14 mouse cellular contexts compared by ENCODE assay signal in genomic region chr2:32425568-32425967, GRCm38 (mm10). TPM values are rescaled to one million over a fixed set of nuclear protein-coding genes. Genes with fewer than 3 reads are reported as not detected.
DNase-seq lines count a peak whose midpoint lies in the region; ATAC-seq and TF ChIP-seq lines count a peak whose summit lies in the region.
"Had no signal": no experiment of that assay in that cellular context is flagged by ENCODE, and none has a peak within 500 bp of the region (broad histone marks: within the 10 kb centered on the region; RNA-seq: fewer than 3 reads in every experiment).

No protein-coding gene starts in this region.

- no peaks in the 10 kb centered on the region for H3K9me3 ChIP-seq in limb, embryonic 15.5 days
- H3K9me3 ChIP-seq: forebrain, embryonic 15.5 days; hindbrain, embryonic 13.5 days; liver, embryonic 13.5 days had no signal

- no peak for DNase-seq in frontal cortex, postnatal 10 days (ENCODE audit: low spot score in 2 of 2)
- DNase-seq in left cerebral cortex, adult 9 months (ENCODE audit: low spot score in 2 of 2): peak; percentile 49 to 51
- no peak for DNase-seq in left cerebral cortex, adult 8-10 months (ENCODE audit: low spot score in 2 of 2)
- no peak for DNase-seq in T-cell, adult 2 months (ENCODE audit: low spot score)
- no peak for DNase-seq in thymus, postnatal 10 days (ENCODE audit: low spot score in 2 of 2)
- DNase-seq: heart, adult 11 months; kidney, postnatal 4 days; liver, embryonic 13.5 days had no signal

- no peak overlapping the region for H3K4me3 ChIP-seq in cortical plate, adult 2 months (ENCODE audit: insufficient read depth, low read length)
- no peak overlapping the region for H3K4me3 ChIP-seq in limb, embryonic 15.5 days
- H3K4me3 ChIP-seq: forebrain, embryonic 15.5 days; hindbrain, embryonic 13.5 days; liver, embryonic 13.5 days had no signal

- H3K36me3 ChIP-seq in limb, embryonic 15.5 days: peaks cover 5% of the 10 kb centered on the region

- no peaks in the 10 kb centered on the region for H3K27me3 ChIP-seq in limb, embryonic 15.5 days
- H3K27me3 ChIP-seq: forebrain, embryonic 15.5 days; hindbrain, embryonic 13.5 days; liver, embryonic 13.5 days had no signal

- H3K4me1 ChIP-seq in cortical plate, adult 2 months (ENCODE audit: control insufficient read depth, insufficient read depth, low read length): peaks cover 18% of the 10 kb centered on the region
- H3K4me1 ChIP-seq in limb, embryonic 15.5 days: peaks cover 73% of the 10 kb centered on the region

- ATAC-seq in frontal cortex, adult (ENCODE audit: low TSS enrichment): peak; percentile 48
- no peak for ATAC-seq in limb, embryonic 15.5 days (ENCODE audit: insufficient number of reproducible peaks, low FRiP score, low TSS enrichment, low read depth)
- ATAC-seq: forebrain, embryonic 15.5 days had no signal

- H3K9ac ChIP-seq in limb, embryonic 15.5 days: no peak overlapping the region
- H3K9ac ChIP-seq: forebrain, embryonic 15.5 days; hindbrain, embryonic 13.5 days; liver, embryonic 13.5 days had no signal

- H3K4me2 ChIP-seq in limb, embryonic 15.5 days: no peak overlapping the region
- H3K4me2 ChIP-seq: forebrain, embryonic 15.5 days; hindbrain, embryonic 13.5 days had no signal

- no peak for TF ChIP-seq CTCF in cortical plate, adult 2 months (IDR thresholded peaks at IDR 0.05; ENCODE audit: extremely low read depth, insufficient read depth, low read length)

- TF ChIP-seq POLR2A in cortical plate, adult 2 months (IDR thresholded peaks at IDR 0.05; ENCODE audit: extremely low read depth, insufficient read depth, low read length): 0 out of 2 replicates have a peak, but pooled peaks have one; percentile 12

- no peak overlapping the region for H3K27ac ChIP-seq in cortical plate, adult 2 months (ENCODE audit: insufficient read depth, low read length)
- 0 out of 2 replicates have a peak overlapping the region, but pooled peaks have one; percentile 89 for H3K27ac ChIP-seq in limb, embryonic 15.5 days

- 68% methylated on average over 5 of the region's 5 CpGs for WGBS in limb, embryonic 15.5 days

RNA-seq across cellular contexts. Expression of gene Naif1, which starts 24.7 kb away (rescaled TPM):
- 1 to 10 TPM; 3.8 to 4.1 (median 3.9) TPM for total RNA-seq in left cerebral cortex, adult 8-10 months (2022)
- 3.2 and 3.4 TPM in 2 replicates for polyA plus RNA-seq in cortical plate, adult 2 months (2012; rRNA removed)
- polyA plus RNA-seq in limb, embryonic 15.5 days (2015; fragmentation: Nextera tagmentation; extraction: Ambion mirVana): 5.6 and 6.0 TPM in 2 replicates

RNA-seq across cellular contexts. Expression of gene Slc25a25, which starts 25.7 kb away (rescaled TPM):
- total RNA-seq in left cerebral cortex, adult 8-10 months (2022): 10 to 100 TPM; 56.5 to 66.1 (median 60.9) TPM
- 44.7 and 49.1 TPM in 2 replicates for polyA plus RNA-seq in cortical plate, adult 2 months (2012; rRNA removed)
- 17.1 and 17.5 TPM in 2 replicates for polyA plus RNA-seq in limb, embryonic 15.5 days (2015; fragmentation: Nextera tagmentation; extraction: Ambion mirVana)

RNA-seq across cellular contexts. Expression of gene Ptges2, which starts 29.9 kb away (rescaled TPM):
- 10 to 100 TPM; 46.9 to 51.4 (median 49.9) TPM for total RNA-seq in left cerebral cortex, adult 8-10 months (2022)
- 57.9 and 63.4 TPM in 2 replicates for polyA plus RNA-seq in cortical plate, adult 2 months (2012; rRNA removed)
- 24.9 and 26.0 TPM in 2 replicates for polyA plus RNA-seq in limb, embryonic 15.5 days (2015; fragmentation: Nextera tagmentation; extraction: Ambion mirVana)

RNA-seq across cellular contexts. Expression of gene Lcn2, which starts 37.5 kb away (rescaled TPM):
- total RNA-seq in left cerebral cortex, adult 8-10 months (2022): under 1 TPM; 0.50 to 0.81 (median 0.63) TPM
- polyA plus RNA-seq in cortical plate, adult 2 months (2012; rRNA removed): 0.25 and 0.58 TPM in 2 replicates
- 3.2 and 3.9 TPM in 2 replicates for polyA plus RNA-seq in limb, embryonic 15.5 days (2015; fragmentation: Nextera tagmentation; extraction: Ambion mirVana)
- polyA plus RNA-seq: C2C12; hindbrain, embryonic 13.5 days had no signal

RNA-seq across cellular contexts. Expression of gene 1110008P14Rik, which starts 43.8 kb away (rescaled TPM):
- 100 to 1,000 TPM; 226 to 280 (median 259) TPM for total RNA-seq in left cerebral cortex, adult 8-10 months (2022)
- polyA plus RNA-seq in cortical plate, adult 2 months (2012; rRNA removed): 931 and 1,007 TPM in 2 replicates
- polyA plus RNA-seq in limb, embryonic 15.5 days (2015; fragmentation: Nextera tagmentation; extraction: Ambion mirVana): 58.0 and 67.7 TPM in 2 replicates

Comparison
In these comparisons a context has a peak if more than half of its experiments do, and no peak if none do; other contexts are left out.
1. DNase-seq: peak in left cerebral cortex, adult 9 months (2 of 2); none in frontal cortex, postnatal 10 days (0 of 2), left cerebral cortex, adult 8-10 months (0 of 2), T-cell, adult 2 months (single experiment) and thymus, postnatal 10 days (0 of 2).